Mouse (Mus musculus): ENCODE results near the gene Slc9a3.

DNA sequence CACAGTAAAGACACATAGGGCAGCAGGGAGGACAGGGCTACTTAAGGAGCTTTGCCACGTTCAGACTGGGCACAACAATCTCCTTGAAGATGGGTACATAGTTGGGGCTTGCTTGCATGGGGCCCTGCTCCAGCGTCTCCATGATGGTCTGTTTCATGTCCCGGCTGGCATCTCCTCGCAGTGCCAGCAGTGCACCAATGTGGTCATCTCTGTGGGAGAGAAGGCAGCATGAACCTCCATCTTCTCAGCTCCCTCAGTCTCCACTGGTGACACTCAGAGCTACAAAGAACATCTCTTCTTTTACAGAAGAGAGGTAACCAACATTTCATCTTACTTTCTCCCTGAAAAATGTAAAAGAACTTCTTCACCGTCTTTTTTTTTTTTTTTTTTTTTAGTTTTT, 50.8 kb downstream of the Slc9a3 start:
- TF ChIP-seq GATA1 (IDR thresholded peaks at IDR 0.05; ENCODE audit: borderline replicate concordance, low read length): no peak
- TF ChIP-seq FLI1 (IDR thresholded peaks at IDR 0.05; ENCODE audit: low read length): no peak

All from megakaryocyte, embryonic 14.5 days (primary cell).